Comparison of ENCODE assay signal across 19 mouse cellular contexts in the genomic region with DNA sequence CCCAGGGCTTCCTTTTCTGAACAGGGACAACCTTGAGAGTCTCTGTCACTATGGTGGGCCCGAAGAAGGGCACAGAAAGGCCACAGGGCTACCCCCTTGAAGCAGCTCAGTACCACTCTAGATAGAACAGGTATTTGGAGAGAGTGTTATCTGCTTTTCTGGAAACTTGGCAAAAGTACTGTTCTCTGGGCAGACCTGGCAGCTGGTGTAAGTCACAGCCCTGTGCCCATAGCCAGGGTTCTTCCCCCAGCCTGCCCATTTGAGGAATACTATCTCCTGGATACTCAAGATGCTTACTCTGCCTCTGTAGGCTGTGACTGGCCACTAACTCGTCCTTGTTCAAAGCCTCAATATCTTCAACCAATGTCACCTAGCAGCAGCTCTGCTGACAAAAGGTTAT.
A peak's percentile ranks its signal among the peaks of the same experiment; 100 is the strongest.
DNase-seq lines count a peak whose midpoint lies in the region; ATAC-seq and TF ChIP-seq lines count a peak whose summit lies in the region.
"Had no signal": no experiment of that assay in that cellular context is flagged by ENCODE, and none has a peak within 500 bp of the region (broad histone marks: within the 10 kb centered on the region; RNA-seq: fewer than 3 reads in every experiment).

No protein-coding gene starts in this region.

- H3K4me1 ChIP-seq in midbrain, embryonic 10.5 days: peaks cover 72% of the 10 kb centered on the region
- H3K4me1 ChIP-seq in midbrain, postnatal 0 days (ENCODE audit: insufficient read depth, low read length): peaks cover 11% of the 10 kb centered on the region; the same call in 1 of the 2 replicates
- peaks cover 62% of the 10 kb centered on the region for H3K4me1 ChIP-seq in heart, embryonic 11.5 days (ENCODE audit: control insufficient read depth, insufficient read depth, low read length)
- H3K4me1 ChIP-seq: limb, embryonic 12.5 days had no signal

- no peak for DNase-seq in midbrain, embryonic 10.5 days (ENCODE audit: low spot score)
- DNase-seq in midbrain, postnatal 0 days (ENCODE audit: low spot score): no peak
- peak; percentile 42 to 47 for DNase-seq in heart, postnatal 14 days
- no peak for DNase-seq in natural killer cell, adult 2 months (ENCODE audit: low spot score in 2 of 2)
- DNase-seq in urinary bladder, postnatal 10 days (ENCODE audit: low spot score): no peak
- DNase-seq in thymus, postnatal 10 days (ENCODE audit: low spot score in 2 of 2): no peak
- DNase-seq: adrenal gland, postnatal 36 days; cerebellum, adult 9-10 months; embryo, embryonic 11 days; gastrocnemius, postnatal 36 days; lung, postnatal 14 days; right cerebral cortex, postnatal 4 days had no signal

- ATAC-seq in midbrain, postnatal 0 days (ENCODE audit: low FRiP score): no peak
- ATAC-seq in heart, embryonic 11.5 days (replicated peaks; ENCODE audit: insufficient number of reproducible peaks, low FRiP score, low TSS enrichment): no peak
- ATAC-seq: CD4-positive, CD25-positive, alpha-beta regulatory T cell, adult 4 months; inflammation-experienced regulatory T-cells, adult 6 months had no signal

- H3K9ac ChIP-seq in midbrain, postnatal 0 days (replicated peaks; ENCODE audit: low read length, poor library complexity, severe bottlenecking): no peak overlapping the region
- no peak overlapping the region for H3K9ac ChIP-seq in heart, embryonic 11.5 days (ENCODE audit: low read depth, low read length)
- H3K9ac ChIP-seq: kidney, embryonic 15.5 days; limb, embryonic 12.5 days; liver, embryonic 14.5 days had no signal

- no peaks in the 10 kb centered on the region for H3K9me3 ChIP-seq in midbrain, embryonic 10.5 days (replicated peaks)
- H3K9me3 ChIP-seq in midbrain, postnatal 0 days (ENCODE audit: low read length): no peaks in the 10 kb centered on the region
- H3K9me3 ChIP-seq in heart, embryonic 11.5 days (replicated peaks; ENCODE audit: control insufficient read depth, low read length): no peaks in the 10 kb centered on the region
- H3K9me3 ChIP-seq: kidney, embryonic 15.5 days; limb, embryonic 12.5 days had no signal

- H3K27ac ChIP-seq in midbrain, embryonic 10.5 days (replicated peaks): peak overlapping the region; percentile 77
- H3K27ac ChIP-seq in midbrain, postnatal 0 days (ENCODE audit: low read depth, low read length): no peak overlapping the region
- peak overlapping the region; percentile 54 for H3K27ac ChIP-seq in heart, embryonic 11.5 days (ENCODE audit: low read depth, low read length)
- H3K27ac ChIP-seq: kidney, embryonic 15.5 days; left cerebral cortex, adult 2 months; limb, embryonic 12.5 days; liver, embryonic 14.5 days had no signal

- H3K27me3 ChIP-seq in midbrain, embryonic 10.5 days (ENCODE audit: low read depth, poor library complexity, severe bottlenecking): no peaks in the 10 kb centered on the region
- no peaks in the 10 kb centered on the region for H3K27me3 ChIP-seq in midbrain, postnatal 0 days (ENCODE audit: insufficient read depth, low read length)
- H3K27me3 ChIP-seq in heart, embryonic 11.5 days (ENCODE audit: control insufficient read depth, insufficient read depth, low read length): no peaks in the 10 kb centered on the region
- H3K27me3 ChIP-seq: kidney, embryonic 15.5 days; limb, embryonic 12.5 days had no signal

- no peak overlapping the region for H3K4me2 ChIP-seq in midbrain, postnatal 0 days (ENCODE audit: low read depth, low read length, poor library complexity, severe bottlenecking)
- H3K4me2 ChIP-seq in heart, embryonic 11.5 days: no peak overlapping the region
- H3K4me2 ChIP-seq: kidney, embryonic 15.5 days; limb, embryonic 12.5 days had no signal

- intact Hi-C loops in heart, postnatal 14 days (cut with DNase I): no loop called here

- H3K4me3 ChIP-seq in midbrain, embryonic 10.5 days: no peak overlapping the region
- H3K4me3 ChIP-seq in midbrain, postnatal 0 days (ENCODE audit: low read depth, low read length): no peak overlapping the region
- no peak overlapping the region for H3K4me3 ChIP-seq in heart, embryonic 11.5 days (ENCODE audit: low read depth, low read length)
- H3K4me3 ChIP-seq: kidney, embryonic 15.5 days; left cerebral cortex, adult 2 months; limb, embryonic 12.5 days had no signal

- peaks cover 80% of the 10 kb centered on the region for H3K36me3 ChIP-seq in midbrain, embryonic 10.5 days
- 0 out of 2 replicates have a peak, but pooled peaks cover 3% of the 10 kb centered on the region for H3K36me3 ChIP-seq in midbrain, postnatal 0 days (ENCODE audit: insufficient read depth, low read length)
- H3K36me3 ChIP-seq in heart, embryonic 11.5 days (ENCODE audit: control insufficient read depth, insufficient read depth, low read length): peaks cover 3% of the 10 kb centered on the region; the same call in 1 of the 2 replicates

- no peak for TF ChIP-seq CTCF in midbrain, postnatal 0 days (IDR thresholded peaks at IDR 0.05)

- WGBS in midbrain, embryonic 10.5 days: 76% methylated on average over 2 of the region's 2 CpGs
- 67% methylated on average over 2 of the region's 2 CpGs for WGBS in midbrain, postnatal 0 days
- 58% methylated on average over 2 of the region's 2 CpGs for WGBS in heart, embryonic 11.5 days (ENCODE audit: insufficient replicate concordance)

Comparison
In these comparisons a context has a peak if more than half of its experiments do, and no peak if none do; other contexts are left out.
1. DNase-seq: peak in heart, postnatal 14 days (2 of 2); none in midbrain, embryonic 10.5 days (single experiment), midbrain, postnatal 0 days (single experiment), natural killer cell, adult 2 months (0 of 2), urinary bladder, postnatal 10 days (single experiment) and thymus, postnatal 10 days (0 of 2).